ENCODE assay signal across 19 mouse cellular contexts in genomic region chr11:64180036-64180435, GRCm38 (mm10).
DNase-seq lines count a peak whose midpoint lies in the region; ATAC-seq and TF ChIP-seq lines count a peak whose summit lies in the region.
"Had no signal": no experiment of that assay in that cellular context is flagged by ENCODE, and none has a peak within 500 bp of the region (broad histone marks: within the 10 kb centered on the region; RNA-seq: fewer than 3 reads in every experiment).

No protein-coding gene starts in this region.

- H3K4me1 ChIP-seq in kidney, postnatal 0 days (replicated peaks; ENCODE audit: insufficient read depth, low read length), result no peaks in the 10 kb centered on the region
- H3K4me1 ChIP-seq in kidney, embryonic 15.5 days, result peaks cover 6% of the 10 kb centered on the region; the same call in 1 of the 2 replicates
- H3K4me1 ChIP-seq: embryonic facial prominence, embryonic 12.5 days; forebrain, embryonic 15.5 days; heart, embryonic 10.5 days had no signal

- H3K4me2 ChIP-seq in kidney, postnatal 0 days (ENCODE audit: low read length), result no peak overlapping the region
- no peak overlapping the region for H3K4me2 ChIP-seq in kidney, embryonic 15.5 days
- H3K4me2 ChIP-seq: embryonic facial prominence, embryonic 12.5 days; forebrain, embryonic 15.5 days; hindbrain, embryonic 13.5 days had no signal

- no peak for ATAC-seq in kidney, postnatal 0 days (replicated peaks; ENCODE audit: low FRiP score, low read depth)
- no peak for ATAC-seq in kidney, embryonic 15.5 days (replicated peaks; ENCODE audit: low FRiP score)
- ATAC-seq: forebrain, embryonic 15.5 days had no signal

- peak; percentile 47 for DNase-seq in kidney, postnatal 0 days (ENCODE audit: low spot score)
- peak; percentile 9 for DNase-seq in lung, postnatal 10 days
- no peak for DNase-seq in lung, postnatal 25 days (ENCODE audit: low spot score)
- peak; percentile 83 for DNase-seq in 3T3-L1 (ENCODE audit: low read depth, low spot score)
- DNase-seq in yolk sac, embryonic 10.5 days (ENCODE audit: low spot score), result peak; percentile 47
- no peak for DNase-seq in layer of hippocampus, adult 11-12 months (ENCODE audit: low spot score)
- DNase-seq: adrenal gland, adult 8-10 months; adrenal gland, postnatal 36 days; cerebellum, adult 2 months; cerebellum, postnatal 10 days; gastrocnemius, postnatal 10 days; heart, adult 18-20 months; heart, postnatal 10 days had no signal

- no peak overlapping the region for H3K27ac ChIP-seq in kidney, postnatal 0 days
- H3K27ac ChIP-seq in kidney, embryonic 15.5 days, result no peak overlapping the region
- H3K27ac ChIP-seq: embryonic facial prominence, embryonic 12.5 days; forebrain, embryonic 15.5 days; heart, embryonic 10.5 days; hindbrain, embryonic 13.5 days had no signal

- TF ChIP-seq CTCF in kidney, postnatal 0 days (IDR thresholded peaks at IDR 0.05; ENCODE audit: low read depth), result no peak

- no peaks in the 10 kb centered on the region for H3K27me3 ChIP-seq in kidney, postnatal 0 days (ENCODE audit: insufficient read depth, low read length)
- H3K27me3 ChIP-seq in kidney, embryonic 15.5 days, result no peaks in the 10 kb centered on the region; the same call in 1 of the 2 replicates
- H3K27me3 ChIP-seq: CH12.LX; embryonic facial prominence, embryonic 12.5 days; forebrain, embryonic 15.5 days; hindbrain, embryonic 13.5 days had no signal

- no peak overlapping the region for H3K9ac ChIP-seq in kidney, postnatal 0 days (ENCODE audit: low read depth, low read length)
- H3K9ac ChIP-seq in kidney, embryonic 15.5 days, result no peak overlapping the region
- H3K9ac ChIP-seq: embryonic facial prominence, embryonic 12.5 days; forebrain, embryonic 15.5 days; hindbrain, embryonic 13.5 days had no signal

- 14% methylated on average over 2 of the region's 2 CpGs for WGBS in kidney, postnatal 0 days
- 8% methylated on average over 2 of the region's 2 CpGs for WGBS in kidney, embryonic 15.5 days

- no peak overlapping the region for H3K4me3 ChIP-seq in kidney, postnatal 0 days (replicated peaks; ENCODE audit: low read depth, low read length)
- no peak overlapping the region for H3K4me3 ChIP-seq in kidney, embryonic 15.5 days (replicated peaks)
- H3K4me3 ChIP-seq: embryonic facial prominence, embryonic 12.5 days; forebrain, embryonic 15.5 days; heart, embryonic 10.5 days; hindbrain, embryonic 13.5 days had no signal

- H3K36me3 ChIP-seq in kidney, postnatal 0 days (ENCODE audit: insufficient read depth, low read length), result no peaks in the 10 kb centered on the region
- no peaks in the 10 kb centered on the region for H3K36me3 ChIP-seq in kidney, embryonic 15.5 days
- H3K36me3 ChIP-seq: embryonic facial prominence, embryonic 12.5 days; forebrain, embryonic 15.5 days; heart, embryonic 10.5 days; hindbrain, embryonic 13.5 days had no signal

- no peaks in the 10 kb centered on the region for H3K9me3 ChIP-seq in kidney, postnatal 0 days (replicated peaks; ENCODE audit: low read length)
- no peaks in the 10 kb centered on the region for H3K9me3 ChIP-seq in kidney, embryonic 15.5 days (replicated peaks)
- H3K9me3 ChIP-seq: embryonic facial prominence, embryonic 12.5 days; forebrain, embryonic 15.5 days; heart, embryonic 10.5 days; hindbrain, embryonic 13.5 days had no signal

Comparison
In these comparisons a context has a peak if more than half of its experiments do, and no peak if none do; other contexts are left out.
1. DNase-seq: peak in kidney, postnatal 0 days (single experiment), lung, postnatal 10 days (single experiment), 3T3-L1 (single experiment) and yolk sac, embryonic 10.5 days (single experiment); none in lung, postnatal 25 days (single experiment) and layer of hippocampus, adult 11-12 months (single experiment).